Mouse (Mus musculus) B cell, adult 62 days (primary cell): ENCODE results near the gene Comt. TPM values are rescaled to one million over a fixed set of nuclear protein-coding genes. Genes with fewer than 3 reads are reported as not detected.

Experiments used
- total RNA-seq: library from RNA; stranded (reverse); gene quantifications from 4 replicates; pipeline ENCODE4 v1.2.4, GENCODE M21; 2023

The Comt gene
- total RNA-seq: 14.3 to 15.3 TPM (median 15.2 TPM) in 4 replicates

GRCm38 (mm10) chr16:18426802-18427280, at the start of gene Comt:
TSS of gene Comt (minus strand) at chr16:18426852.

GRCm38 (mm10) chr16:18426215-18426791, 349 bp downstream of the Comt start, which contains the start of gene Txnrd2:
TSS of gene Txnrd2 (plus strand) at chr16:18426384.

Other genes with a start within 250 kb of the Comt start
- gene Ccdc188, start 209.0 kb downstream of the Comt start, total RNA-seq: not detected in 4 replicates
- gene Zdhhc8, start 191.7 kb downstream of the Comt start, total RNA-seq: 21.8 to 27.4 TPM (median 26.0 TPM) in 4 replicates
- gene Trmt2a, start 178.2 kb downstream of the Comt start, total RNA-seq: 142 to 160 TPM (median 149 TPM) in 4 replicates
- gene Ranbp1, start 178.1 kb downstream of the Comt start, total RNA-seq: 102 to 113 TPM (median 106 TPM) in 4 replicates
- not detected in 4 replicates for gene Gm49776, start 168.5 kb downstream of the Comt start, total RNA-seq
- gene Dgcr8, start 137.6 kb downstream of the Comt start, total RNA-seq: 35.2 to 42.1 TPM (median 37.9 TPM) in 4 replicates
- 27.1 to 37.4 TPM (median 31.0 TPM) in 4 replicates for gene Tango2, start 78.7 kb downstream of the Comt start, total RNA-seq
- 4.4 to 7.0 TPM (median 6.1 TPM) in 4 replicates for gene Arvcf, start 78.7 kb downstream of the Comt start, total RNA-seq
- 16.0 to 20.5 TPM (median 20.2 TPM) in 4 replicates for gene Txnrd2, start 468 bp downstream of the Comt start, total RNA-seq
- gene Gnb1l, start 71.9 kb upstream of the Comt start, total RNA-seq: 2.6 to 7.9 TPM (median 6.1 TPM) in 4 replicates
- 4.0 to 9.6 TPM (median 5.5 TPM) in 4 replicates for gene Rtl10, start 72.0 kb upstream of the Comt start, total RNA-seq
- not detected in 4 replicates for gene Tbx1, start 163.8 kb upstream of the Comt start, total RNA-seq
- not detected in 4 replicates for gene Gp1bb, start 195.6 kb upstream of the Comt start, total RNA-seq
- not detected in 4 replicates for gene Gm49601, start 199.6 kb upstream of the Comt start, total RNA-seq
- gene Sept5, start 203.1 kb upstream of the Comt start, total RNA-seq: not detected in 4 replicates